ENCODE assay signal across 35 mouse cellular contexts in genomic region chr1:24259419-24259818, GRCm38 (mm10).
"Had no signal": no experiment of that assay in that cellular context is flagged by ENCODE, and none has a peak within 500 bp of the region (broad histone marks: within the 10 kb centered on the region; RNA-seq: fewer than 3 reads in every experiment).

No protein-coding gene starts in this region.

- H3K4me1 ChIP-seq: heart, embryonic 10.5 days; heart, embryonic 12.5 days; heart, embryonic 13.5 days; heart, embryonic 15.5 days; hindbrain, embryonic 10.5 days; hindbrain, embryonic 12.5 days; hindbrain, embryonic 13.5 days; hindbrain, embryonic 15.5 days; intestine, embryonic 15.5 days; kidney, embryonic 15.5 days had no signal

- DNase-seq: heart, adult 2 months; heart, postnatal 10 days; heart, postnatal 14 days; heart, postnatal 36 days; heart, postnatal 4 days; kidney, adult 11 months; kidney, adult 18-20 months; kidney, adult 2 months; kidney, adult 8-10 months; kidney, adult 9 months; kidney, postnatal 10 days; kidney, postnatal 14 days; kidney, postnatal 25 days; kidney, postnatal 36 days; kidney, postnatal 4 days; layer of hippocampus, adult 9-11 months had no signal

- H3K9me3 ChIP-seq: heart, embryonic 10.5 days; heart, embryonic 12.5 days; heart, embryonic 13.5 days; heart, embryonic 15.5 days; hindbrain, embryonic 10.5 days; hindbrain, embryonic 12.5 days; hindbrain, embryonic 13.5 days; hindbrain, embryonic 15.5 days; intestine, embryonic 15.5 days; kidney, embryonic 15.5 days had no signal

- H3K27ac ChIP-seq: heart, adult 2 months; heart, embryonic 10.5 days; heart, embryonic 13.5 days; heart, embryonic 15.5 days; hindbrain, embryonic 10.5 days; hindbrain, embryonic 12.5 days; hindbrain, embryonic 13.5 days; hindbrain, embryonic 14.5 days; hindbrain, embryonic 15.5 days; hindbrain, postnatal 0 days; intestine, embryonic 15.5 days; kidney, embryonic 15.5 days; kidney, postnatal 0 days; layer of hippocampus, adult 2 months had no signal

- H3K36me3 ChIP-seq: heart, embryonic 10.5 days; heart, embryonic 12.5 days; heart, embryonic 13.5 days; heart, embryonic 15.5 days; hindbrain, embryonic 10.5 days; hindbrain, embryonic 12.5 days; hindbrain, embryonic 13.5 days; hindbrain, embryonic 15.5 days; intestine, embryonic 15.5 days; kidney, embryonic 15.5 days had no signal

- ATAC-seq: hindbrain, embryonic 16.5 days; hindbrain, postnatal 0 days; inflammation-experienced regulatory T-cells, adult 6 months; intestine, embryonic 15.5 days; intestine, embryonic 16.5 days; intestine, postnatal 0 days had no signal

- H3K9ac ChIP-seq: heart, embryonic 12.5 days; heart, embryonic 13.5 days; heart, embryonic 15.5 days; hindbrain, embryonic 12.5 days; hindbrain, embryonic 13.5 days; hindbrain, embryonic 14.5 days; hindbrain, embryonic 15.5 days; intestine, embryonic 15.5 days; kidney, embryonic 15.5 days had no signal

- H3K4me3 ChIP-seq: heart, adult 2 months; heart, embryonic 10.5 days; heart, embryonic 12.5 days; heart, embryonic 13.5 days; heart, embryonic 15.5 days; hindbrain, embryonic 10.5 days; hindbrain, embryonic 12.5 days; hindbrain, embryonic 13.5 days; hindbrain, embryonic 15.5 days; intestine, embryonic 15.5 days; kidney, embryonic 15.5 days; layer of hippocampus, adult 2 months had no signal

- H3K4me2 ChIP-seq: heart, embryonic 11.5 days; heart, embryonic 12.5 days; heart, embryonic 13.5 days; heart, embryonic 15.5 days; hindbrain, embryonic 12.5 days; hindbrain, embryonic 13.5 days; hindbrain, embryonic 14.5 days; hindbrain, embryonic 15.5 days; intestine, embryonic 15.5 days; kidney, embryonic 15.5 days had no signal

- H3K27me3 ChIP-seq: heart, embryonic 12.5 days; heart, embryonic 13.5 days; heart, embryonic 15.5 days; hindbrain, embryonic 12.5 days; hindbrain, embryonic 13.5 days; hindbrain, embryonic 15.5 days; intestine, embryonic 15.5 days; kidney, embryonic 15.5 days had no signal
